In genomic region chr4:35192725-35193124, GRCm38 (mm10) we compare ENCODE assay signal across 10 mouse cellular contexts. TPM values are rescaled to one million over a fixed set of nuclear protein-coding genes. Genes with fewer than 3 reads are reported as not detected.
DNase-seq lines count a peak whose midpoint lies in the region; ATAC-seq and TF ChIP-seq lines count a peak whose summit lies in the region.
"Had no signal": no experiment of that assay in that cellular context is flagged by ENCODE, and none has a peak within 500 bp of the region (broad histone marks: within the 10 kb centered on the region; RNA-seq: fewer than 3 reads in every experiment).

No protein-coding gene starts in this region.

- no peaks in the 10 kb centered on the region for H3K9me3 ChIP-seq in E14TG2a.4 (ENCODE audit: low read length)
- no peaks in the 10 kb centered on the region for H3K9me3 ChIP-seq in midbrain, embryonic 13.5 days
- H3K9me3 ChIP-seq: stomach, embryonic 15.5 days had no signal

- no peak overlapping the region for H3K27ac ChIP-seq in midbrain, embryonic 13.5 days
- H3K27ac ChIP-seq: stomach, embryonic 15.5 days had no signal

- 0 out of 2 replicates have a peak, but pooled peaks have one; percentile 14 for TF ChIP-seq CTCF in E14TG2a.4 (conservative IDR thresholded peaks at IDR 0.05; ENCODE audit: low read length)

- DNase-seq in layer of hippocampus, adult 9-10 months (ENCODE audit: low spot score): peak; percentile 30
- no peak for DNase-seq in layer of hippocampus, adult 11-12 months (ENCODE audit: low spot score)
- peak; percentile 90 for DNase-seq in ZHBTc4 (ENCODE audit: low read depth, low spot score)
- DNase-seq in spleen, postnatal 14 days (ENCODE audit: low spot score in 2 of 2): no peak
- DNase-seq in adrenal gland, postnatal 10 days: no peak

- ATAC-seq in midbrain, embryonic 13.5 days: peak; percentile 68; the same call in 1 of the 2 replicates

- no peaks in the 10 kb centered on the region; the same call in 1 of the 2 replicates for H3K36me3 ChIP-seq in E14TG2a.4 (ENCODE audit: insufficient read depth, low read length)
- peaks cover 17% of the 10 kb centered on the region for H3K36me3 ChIP-seq in midbrain, embryonic 13.5 days

- no peak overlapping the region for H3K4me3 ChIP-seq in E14TG2a.4 (replicated peaks; ENCODE audit: low read length)
- no peak overlapping the region for H3K4me3 ChIP-seq in midbrain, embryonic 13.5 days (replicated peaks)
- H3K4me3 ChIP-seq: stomach, embryonic 15.5 days had no signal

- no peak overlapping the region for H3K4me2 ChIP-seq in midbrain, embryonic 13.5 days (replicated peaks)
- H3K4me2 ChIP-seq: stomach, embryonic 15.5 days had no signal

- H3K4me1 ChIP-seq in E14TG2a.4 (replicated peaks; ENCODE audit: low read depth, low read length): peaks cover 20% of the 10 kb centered on the region
- no peaks in the 10 kb centered on the region for H3K4me1 ChIP-seq in midbrain, embryonic 13.5 days (replicated peaks)
- H3K4me1 ChIP-seq: stomach, embryonic 15.5 days had no signal

- WGBS in midbrain, embryonic 13.5 days: 40% methylated on average over 7 of the region's 7 CpGs

- H3K27me3 ChIP-seq in E14TG2a.4 (ENCODE audit: insufficient read depth, low read length): no peaks in the 10 kb centered on the region
- H3K27me3 ChIP-seq in midbrain, embryonic 13.5 days: no peaks in the 10 kb centered on the region
- H3K27me3 ChIP-seq: stomach, embryonic 15.5 days had no signal

- H3K9ac ChIP-seq in midbrain, embryonic 13.5 days (replicated peaks): no peak overlapping the region
- H3K9ac ChIP-seq: stomach, embryonic 15.5 days had no signal

RNA-seq across cellular contexts. Expression of gene C9orf72, which starts 33.2 kb away (rescaled TPM):
- 39.8 and 42.6 TPM in 2 replicates for polyA plus RNA-seq in midbrain, embryonic 13.5 days (2015; fragmentation: Nextera tagmentation; extraction: Ambion mirVana)
- 10 to 100 TPM; 16.4 to 29.4 TPM for total RNA-seq in adrenal gland, postnatal 10 days (2021)

RNA-seq across cellular contexts. Expression of gene Mob3b, which starts 35.4 kb away (rescaled TPM):
- 10.2 and 14.9 TPM in 2 replicates for polyA plus RNA-seq in midbrain, embryonic 13.5 days (2015; fragmentation: Nextera tagmentation; extraction: Ambion mirVana)
- 10 to 100 TPM; 20.9 to 24.1 TPM for total RNA-seq in adrenal gland, postnatal 10 days (2021)

RNA-seq across cellular contexts. Expression of gene Ifnk, which starts 40.9 kb away (rescaled TPM):
- 0.26 TPM in 1 of 2 replicates, not detected in the other for polyA plus RNA-seq in midbrain, embryonic 13.5 days (2015; fragmentation: Nextera tagmentation; extraction: Ambion mirVana)
- not detected for total RNA-seq in adrenal gland, postnatal 10 days (2021)
- total RNA-seq: layer of hippocampus, postnatal 10 days; monocyte, adult 5-6 weeks had no signal

Comparison
In these comparisons a context has a peak if more than half of its experiments do, and no peak if none do; other contexts are left out.
1. DNase-seq: peak in layer of hippocampus, adult 9-10 months (single experiment) and ZHBTc4 (single experiment); none in layer of hippocampus, adult 11-12 months (single experiment), spleen, postnatal 14 days (0 of 2) and adrenal gland, postnatal 10 days (single experiment).